Mouse (Mus musculus): Measurements from ENCODE around the gene Fosl1. TPM values are rescaled to one million over a fixed set of nuclear protein-coding genes. Genes with fewer than 3 reads are reported as not detected.

Fosl1 gene
- total RNA-seq, 2 experiments from 2014 or later = 0.57 TPM; not detected in 1

DNA sequence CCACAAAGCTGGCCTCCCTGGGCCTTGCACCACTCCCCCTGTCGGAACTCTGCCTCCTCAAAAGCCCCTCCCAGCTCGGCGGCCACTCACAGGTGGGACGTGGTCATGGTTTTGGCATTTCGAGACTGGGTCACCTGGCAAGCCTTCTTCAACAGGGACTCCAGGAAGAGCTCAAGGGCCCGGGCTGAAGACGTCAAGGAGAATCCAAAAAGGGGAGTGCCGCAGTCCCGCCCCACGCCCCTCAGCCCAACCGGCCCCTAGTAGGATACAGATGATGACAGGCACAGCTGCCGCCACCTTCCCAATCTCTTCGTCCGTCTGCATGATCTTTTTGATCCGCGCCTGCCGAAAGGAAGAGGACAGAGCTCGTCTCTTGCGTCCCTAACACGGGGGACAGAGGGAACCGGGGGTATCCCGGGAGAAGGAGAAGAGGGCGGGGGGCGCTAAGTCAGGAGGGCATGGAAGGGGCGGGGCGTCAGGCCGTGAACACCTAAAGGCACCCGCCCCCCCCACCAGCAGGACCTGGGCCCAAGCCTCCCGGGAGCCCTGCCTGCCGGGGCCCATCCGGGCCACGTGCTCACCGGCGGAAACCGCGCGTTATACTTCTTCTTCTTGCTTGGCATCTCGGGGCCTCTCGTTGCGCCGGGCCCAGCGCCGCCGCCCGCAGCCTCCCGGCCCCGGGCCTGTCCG, 23.1 kb upstream of the Fosl1 start:
- peak; percentile 36 for ATAC-seq (replicated peaks; ENCODE audit: poor library complexity, severe bottlenecking)

DNA sequence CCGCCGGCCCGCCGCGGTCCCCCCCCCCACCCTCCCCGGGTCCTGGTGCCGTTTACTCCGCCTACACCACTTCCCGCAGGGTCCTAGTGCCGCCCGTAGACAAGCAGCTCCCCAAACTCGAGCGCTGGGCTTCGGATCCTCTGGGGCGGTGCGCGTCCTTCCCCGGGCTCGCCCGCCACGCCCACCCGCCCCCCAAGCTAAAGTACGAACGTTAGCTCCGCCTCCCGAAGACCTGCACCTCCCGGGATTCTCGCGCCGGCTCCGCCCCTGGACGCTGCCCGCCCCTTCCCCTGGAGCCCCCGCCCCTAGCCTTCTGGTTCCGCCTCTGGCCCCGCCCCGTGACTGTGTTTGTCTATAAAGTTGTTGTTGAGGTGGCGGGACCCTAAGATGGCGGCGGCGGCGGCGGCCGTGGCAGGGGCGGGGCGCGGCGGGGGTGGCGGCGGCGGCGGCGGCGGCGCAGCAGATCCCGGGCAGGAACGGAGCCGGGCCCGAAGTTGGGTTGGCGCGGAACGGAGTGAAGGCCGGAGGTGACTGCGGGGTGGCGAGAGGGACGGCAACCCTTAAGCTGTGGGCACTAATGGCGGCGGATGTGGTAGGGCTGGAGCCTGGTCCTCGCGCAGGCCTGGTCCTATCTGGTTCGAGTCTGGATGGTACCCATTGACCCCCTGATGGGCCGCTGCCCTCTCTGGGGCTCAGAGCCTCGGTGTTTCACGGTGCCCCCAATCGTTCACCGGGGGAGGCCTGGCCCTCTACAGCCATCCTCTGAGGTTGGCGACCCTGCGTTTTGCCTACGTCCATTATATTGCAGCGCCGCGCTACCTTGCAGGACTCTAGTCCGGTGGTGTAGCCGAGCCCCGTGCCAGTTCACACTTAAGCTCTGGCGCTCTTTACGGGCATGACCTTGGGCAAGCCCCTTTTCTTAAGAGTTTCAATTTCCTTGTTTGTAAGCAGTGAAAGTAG, 22.3 kb upstream of the Fosl1 start, which contains the start of the genes Drap1 and AI837181:
TSS of gene Drap1 (minus strand) at position 198 of the 960 bp plus-strand sequence.
TSS of gene AI837181 (plus strand) at position 363 of the 960 bp plus-strand sequence.
- ATAC-seq (replicated peaks; ENCODE audit: poor library complexity, severe bottlenecking) = peak; percentile 84

DNA sequence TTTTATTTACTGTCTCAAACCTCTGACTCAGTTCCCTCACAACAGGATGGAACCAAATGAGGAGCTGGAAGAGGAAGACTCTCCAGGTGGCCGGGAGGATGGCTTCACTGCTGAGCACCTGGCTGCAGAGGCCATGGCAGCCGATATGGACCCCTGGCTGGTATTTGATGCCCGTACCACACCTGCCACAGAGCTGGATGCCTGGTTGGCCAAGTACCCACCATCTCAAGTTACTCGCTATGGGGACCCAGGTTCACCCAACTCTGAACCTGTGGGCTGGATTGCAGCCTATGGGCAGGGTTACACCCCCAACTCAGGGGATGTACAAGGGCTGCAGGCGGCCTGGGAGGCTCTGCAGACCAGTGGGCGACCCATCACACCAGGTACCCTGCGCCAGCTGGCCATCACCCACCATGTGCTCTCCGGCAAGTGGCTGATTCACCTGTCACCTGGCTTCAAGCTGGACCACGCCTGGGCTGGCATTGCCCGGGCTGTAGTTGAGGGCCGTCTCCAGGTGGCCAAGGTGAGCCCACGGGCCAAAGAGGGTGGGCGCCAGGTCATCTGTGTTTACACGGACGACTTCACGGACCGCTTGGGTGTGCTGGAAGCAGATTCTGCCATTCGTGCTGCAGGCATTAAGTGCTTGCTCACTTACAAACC, 21.3 kb upstream of the Fosl1 start:
- no peak for ATAC-seq (replicated peaks; ENCODE audit: poor library complexity, severe bottlenecking)

DNA sequence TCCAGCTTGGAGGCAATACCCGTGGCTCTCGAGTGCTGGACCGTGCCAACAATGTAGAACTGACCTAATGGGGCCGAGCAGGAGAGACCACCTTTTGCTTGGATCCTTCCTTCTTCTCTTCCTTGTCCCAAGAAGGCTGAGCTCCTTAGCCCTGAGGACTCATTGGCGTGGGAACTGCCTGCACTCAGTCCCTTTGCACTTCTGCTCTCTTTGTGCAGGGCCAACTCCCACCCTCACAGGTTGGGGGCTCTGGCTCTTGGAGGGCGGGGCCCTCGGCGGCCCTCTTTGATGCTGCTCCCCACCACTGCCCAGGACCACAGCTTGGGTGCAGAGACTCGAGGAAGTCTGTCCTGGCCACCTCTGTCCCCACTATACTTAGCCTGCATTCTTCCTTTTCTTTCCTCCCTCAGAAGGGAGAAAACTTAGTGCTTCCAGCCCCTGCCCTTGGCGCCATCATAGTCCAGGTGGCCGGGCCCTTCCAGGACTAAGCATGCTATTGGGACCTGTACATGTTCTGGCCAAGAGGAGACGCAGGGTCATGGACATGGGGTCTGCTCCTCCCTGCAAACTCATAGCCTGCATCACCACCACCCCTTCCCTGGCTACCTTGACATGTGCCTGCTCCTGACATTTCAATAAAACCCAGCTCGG, 20.6 kb upstream of the Fosl1 start:
- ATAC-seq (replicated peaks; ENCODE audit: poor library complexity, severe bottlenecking) = no peak

DNA sequence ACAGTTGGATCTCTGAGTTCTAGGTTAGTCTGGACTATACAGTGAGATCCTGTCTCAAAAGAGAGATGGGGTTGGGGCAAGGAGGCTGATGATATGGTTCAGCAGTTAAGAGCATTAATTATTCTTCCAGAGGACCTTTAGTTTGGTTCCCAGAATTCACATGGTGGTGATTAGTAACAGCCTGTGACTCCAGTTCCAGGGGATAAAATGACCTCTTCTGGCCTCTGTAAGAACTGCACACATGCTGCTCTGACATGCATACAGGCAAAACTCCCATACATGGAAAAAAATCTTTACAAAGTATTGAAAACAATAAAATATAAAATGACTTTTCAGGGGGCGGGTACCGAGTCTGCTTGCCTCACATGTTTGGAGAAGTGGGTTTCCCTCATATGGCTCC, 19.3 kb upstream of the Fosl1 start:
- ATAC-seq (replicated peaks; ENCODE audit: poor library complexity, severe bottlenecking) = no peak

DNA sequence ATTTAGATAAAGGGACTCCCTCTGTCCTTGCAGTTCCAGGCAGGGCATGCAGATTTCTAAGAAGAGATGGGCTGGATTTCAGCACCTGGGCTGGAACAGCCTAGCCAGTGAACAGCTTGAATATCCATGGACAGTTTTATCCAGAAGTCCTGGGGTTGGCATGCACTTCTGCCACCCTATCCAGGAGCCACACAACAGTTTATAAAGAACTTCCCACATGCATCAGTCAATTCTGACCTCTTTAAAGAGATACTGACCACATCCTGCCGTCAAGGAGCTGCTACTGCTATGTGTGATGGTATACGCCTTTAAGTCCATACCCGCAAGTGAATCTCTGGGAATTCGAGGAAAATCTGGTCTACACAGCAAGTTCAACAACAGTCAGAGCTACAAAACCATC, 18.1 kb upstream of the Fosl1 start:
- no peak for ATAC-seq (replicated peaks; ENCODE audit: poor library complexity, severe bottlenecking)

DNA sequence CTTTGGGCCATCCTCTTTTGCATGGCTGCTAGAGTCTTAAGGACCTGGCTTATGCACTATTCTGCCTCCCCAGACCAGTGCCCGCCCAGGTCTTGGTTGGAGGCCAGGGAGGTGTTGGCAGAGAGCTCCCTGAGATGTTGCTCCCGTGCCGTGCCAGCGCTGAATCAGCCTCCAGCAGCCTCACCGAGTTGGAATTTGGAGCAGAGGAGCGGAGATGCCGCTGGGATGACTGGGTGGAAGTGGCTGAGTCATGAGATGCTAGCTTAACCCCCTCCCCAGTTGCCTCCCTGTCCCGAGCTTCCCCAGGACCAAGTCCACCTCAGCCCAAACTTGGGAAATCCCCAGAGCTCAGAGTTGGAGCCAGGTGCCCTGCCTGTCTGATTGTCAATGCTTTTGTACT, 17.5 kb upstream of the Fosl1 start:
- no peak for ATAC-seq (replicated peaks; ENCODE audit: poor library complexity, severe bottlenecking)

DNA sequence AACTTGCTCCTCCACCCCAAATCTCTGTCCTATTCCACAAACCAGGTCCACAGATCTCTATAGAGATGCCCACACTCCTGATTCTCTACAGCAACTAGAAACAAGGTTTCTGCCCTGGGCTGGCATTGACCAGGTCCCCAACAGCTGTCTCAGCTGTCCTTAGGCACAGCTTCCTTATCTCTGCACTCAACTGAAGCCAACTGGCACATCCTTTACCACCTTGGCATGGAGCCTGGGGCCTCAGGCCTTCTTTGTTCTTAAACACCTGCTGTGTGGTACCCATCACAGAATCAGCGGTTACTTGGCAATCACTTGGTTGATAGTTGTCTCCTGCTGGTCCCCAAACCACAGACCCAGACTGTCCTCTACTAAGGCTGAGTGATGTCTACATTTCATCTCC, 16.9 kb upstream of the Fosl1 start:
- ATAC-seq (replicated peaks; ENCODE audit: poor library complexity, severe bottlenecking) = no peak

DNA sequence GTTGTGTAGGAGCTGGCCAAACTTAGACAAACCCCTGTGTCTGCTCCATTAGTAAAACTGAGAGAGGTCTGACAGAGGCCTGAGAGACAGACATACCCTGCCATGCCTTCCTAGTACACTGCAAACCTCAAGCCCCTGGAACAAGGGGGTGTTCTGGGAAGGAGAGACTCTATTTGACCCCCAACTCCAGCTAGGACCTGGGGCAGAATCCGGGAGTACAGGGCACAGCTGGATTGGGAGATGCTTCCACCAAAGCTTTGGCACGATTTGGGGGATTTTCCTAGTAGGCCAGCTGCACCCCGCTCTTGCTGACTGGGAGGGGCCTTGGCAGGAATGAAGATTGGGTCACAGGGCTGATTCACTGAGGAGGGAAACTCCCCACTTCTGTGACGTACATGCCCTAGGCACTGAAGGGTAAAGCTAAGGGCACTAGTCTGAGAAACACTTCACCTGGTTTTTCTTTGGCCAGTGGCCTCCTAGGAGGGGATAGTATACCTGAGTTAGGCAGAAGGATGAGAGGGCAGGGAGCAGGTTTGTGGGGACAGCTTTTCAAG, 15.4 kb upstream of the Fosl1 start:
- ATAC-seq (replicated peaks; ENCODE audit: poor library complexity, severe bottlenecking) = no peak

DNA sequence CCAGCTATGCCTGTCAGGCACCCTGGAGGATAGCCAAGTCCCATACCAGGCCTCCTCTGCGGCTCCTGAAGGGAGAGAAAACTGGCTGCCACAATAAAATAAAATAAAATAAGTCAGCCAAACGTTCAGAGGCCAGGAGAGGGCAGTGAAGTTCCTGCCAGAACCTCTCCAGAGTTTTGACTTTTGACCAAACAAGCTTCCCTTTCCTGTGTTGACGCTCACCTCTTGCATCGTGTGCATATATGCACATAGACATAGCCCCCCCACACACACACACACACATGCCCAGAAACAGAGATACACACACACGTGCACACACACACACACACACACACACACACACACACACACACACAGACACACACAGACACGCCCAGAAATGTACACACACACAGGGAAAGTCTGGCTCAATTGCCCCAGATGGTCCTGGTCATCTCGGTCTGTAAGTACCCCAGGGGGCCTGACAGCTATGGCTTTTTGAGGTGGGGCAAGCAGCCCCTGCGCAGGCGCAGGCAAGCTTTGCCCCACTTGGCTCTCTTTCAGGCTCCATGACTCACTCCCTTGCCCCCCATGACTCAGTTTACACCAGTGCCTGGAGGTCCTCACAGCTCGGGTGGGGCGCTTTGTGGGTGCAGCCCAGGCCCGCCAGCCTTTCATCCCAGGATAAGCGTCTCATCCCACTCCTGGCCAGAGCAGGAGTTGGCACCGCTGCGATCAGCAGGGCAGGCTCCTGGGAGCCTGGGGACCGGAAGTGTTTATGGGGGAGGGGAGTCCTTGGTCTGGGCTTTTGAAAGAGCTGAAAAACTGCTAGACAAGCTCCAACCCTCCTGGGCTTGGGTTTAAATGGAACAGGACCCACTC, 14.1 kb upstream of the Fosl1 start:
- peak; percentile 66 for ATAC-seq (replicated peaks; ENCODE audit: poor library complexity, severe bottlenecking)

DNA sequence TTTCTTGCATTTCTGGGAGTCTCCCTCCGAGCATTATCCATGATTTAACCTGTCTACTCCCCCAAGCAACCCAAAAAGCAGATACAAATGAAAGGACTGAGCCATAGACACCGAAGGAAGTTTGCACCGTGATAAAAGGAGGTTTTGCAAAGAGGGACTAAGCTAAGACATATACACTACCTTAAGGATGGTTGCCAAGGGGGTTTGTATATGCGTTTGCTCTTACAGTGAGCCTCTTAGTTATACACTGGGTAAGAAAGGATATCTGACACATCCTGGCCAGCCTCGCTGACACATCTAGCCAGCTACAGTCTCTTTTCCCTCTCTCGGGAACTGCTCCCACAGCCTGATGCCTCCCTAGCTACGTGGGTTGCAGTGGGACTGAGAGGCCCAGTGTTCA, 13.4 kb upstream of the Fosl1 start:
- ATAC-seq (replicated peaks; ENCODE audit: poor library complexity, severe bottlenecking) = no peak

DNA sequence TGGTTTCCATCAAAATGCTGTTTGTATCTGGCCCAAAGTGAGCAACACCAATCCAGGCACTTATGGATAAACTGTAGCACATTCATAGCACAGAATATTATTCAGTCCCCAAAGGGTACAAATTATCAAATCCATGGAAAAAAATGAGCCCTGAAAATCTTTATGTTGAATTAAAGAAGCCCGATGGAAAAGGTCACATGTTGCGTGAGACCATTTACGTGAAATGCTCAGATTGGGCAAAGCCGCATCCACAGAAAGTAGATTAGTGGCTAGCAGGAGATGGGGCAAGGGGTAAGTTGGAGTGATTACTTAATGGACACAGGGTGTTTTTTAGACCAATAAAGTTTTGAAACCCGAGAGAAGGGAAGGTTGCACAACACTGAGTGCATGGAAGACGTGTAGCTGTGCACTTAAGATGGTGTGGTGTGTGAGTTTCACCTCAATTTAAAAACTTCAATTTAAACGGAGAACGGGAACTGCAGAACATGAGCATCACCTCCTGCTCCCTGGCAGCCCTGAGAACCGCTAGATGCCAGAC, 2.9 kb upstream of the Fosl1 start:
- peak; percentile 70 for ATAC-seq (replicated peaks; ENCODE audit: poor library complexity, severe bottlenecking)

DNA sequence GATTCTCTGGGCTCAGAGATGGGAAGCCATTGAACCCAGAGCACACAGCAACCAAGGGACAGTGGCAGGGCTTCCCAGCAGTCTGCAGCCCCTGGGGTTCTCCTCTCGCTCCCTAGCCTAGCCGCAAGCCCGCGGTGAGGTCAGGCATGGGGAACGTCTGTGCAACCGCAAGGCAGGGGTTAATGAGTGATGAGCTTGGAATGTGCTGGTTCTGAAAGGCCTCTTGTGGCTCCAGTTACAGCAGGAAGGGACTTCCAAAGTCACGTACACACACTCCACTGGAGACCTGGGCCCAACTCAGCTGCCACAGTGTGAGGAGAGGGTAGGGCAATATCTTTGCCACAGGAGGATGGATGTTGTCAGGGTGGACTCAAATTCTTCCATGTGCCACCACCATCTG, 2.4 kb upstream of the Fosl1 start:
- no peak for ATAC-seq (replicated peaks; ENCODE audit: poor library complexity, severe bottlenecking)

DNA sequence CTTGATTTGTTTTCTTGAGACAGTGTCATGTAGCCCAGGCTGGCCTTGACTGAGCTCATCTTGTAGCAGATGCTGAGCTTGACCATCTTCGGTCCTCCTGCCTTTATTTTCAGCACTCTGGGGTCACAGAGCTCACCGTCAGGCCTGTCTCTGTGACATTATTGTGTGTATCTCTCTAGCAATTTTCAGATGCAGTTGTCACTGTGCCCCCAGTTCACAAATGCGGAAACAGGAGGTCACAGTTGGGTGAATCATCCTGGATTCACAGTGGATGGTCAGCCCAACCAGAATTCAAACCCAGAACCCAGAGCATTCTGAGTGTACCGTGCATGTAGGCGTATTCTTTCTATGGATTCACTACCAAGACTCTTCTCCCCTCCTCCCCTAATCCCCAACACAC, 1.6 kb upstream of the Fosl1 start:
- ATAC-seq (replicated peaks; ENCODE audit: poor library complexity, severe bottlenecking) = no peak

DNA sequence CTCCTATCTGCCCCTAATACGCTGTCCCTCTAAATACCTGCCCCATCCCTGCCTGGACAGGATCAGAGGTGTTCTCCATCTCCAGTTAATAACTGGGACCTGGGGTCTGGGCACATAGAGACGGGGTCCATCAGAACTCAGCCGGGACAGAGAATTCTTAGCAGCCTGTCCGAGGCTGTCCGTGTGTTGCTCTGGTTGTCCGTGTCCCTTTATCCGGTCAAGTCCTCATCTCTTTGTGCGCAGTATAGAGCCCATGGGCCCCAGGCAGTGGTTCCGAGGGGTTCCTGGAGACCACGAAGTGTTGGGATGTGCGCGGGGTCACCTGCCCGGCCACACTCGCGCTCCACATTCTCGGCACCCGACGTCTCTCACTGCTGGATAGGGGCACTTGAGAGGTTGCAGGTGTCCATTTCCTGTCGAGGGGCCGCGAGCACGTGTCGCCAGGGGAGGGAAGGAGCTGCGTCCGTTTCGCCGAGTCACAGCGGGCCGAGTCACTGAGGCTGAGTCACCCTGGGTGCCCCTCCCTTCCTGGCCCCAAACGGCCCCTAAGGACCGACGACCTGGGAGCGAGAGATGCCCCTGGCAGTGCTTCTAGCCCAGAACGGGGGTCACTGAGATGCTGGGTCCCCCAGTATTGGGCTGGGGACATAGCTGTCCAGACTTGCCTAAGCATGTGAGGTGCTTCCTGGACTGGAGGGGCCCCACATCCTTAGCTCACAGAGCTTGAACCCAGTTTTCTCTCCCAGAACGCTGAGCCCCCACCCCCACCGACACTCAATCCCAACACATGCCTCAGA, 1.2 kb downstream of the Fosl1 start:
- ATAC-seq (replicated peaks; ENCODE audit: poor library complexity, severe bottlenecking) = peak; percentile 57

DNA sequence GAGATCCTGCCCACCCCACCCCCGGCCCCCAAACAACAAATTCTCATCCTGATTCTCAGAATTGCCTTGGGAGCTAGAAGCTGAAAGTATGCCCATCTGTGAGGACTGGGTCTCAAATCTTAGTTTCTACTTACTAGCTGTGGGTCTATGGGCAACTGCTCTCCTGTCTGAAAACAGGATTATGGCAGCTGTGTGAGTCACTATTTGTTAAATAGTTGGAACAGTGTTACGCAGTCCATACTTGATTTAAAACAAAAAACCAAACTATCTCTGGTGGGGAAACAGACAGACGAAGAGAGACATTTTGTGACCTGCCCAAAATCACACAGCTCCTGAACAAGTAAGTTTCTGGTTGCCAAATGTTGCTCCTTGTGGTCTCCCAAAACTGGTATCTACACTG, 2.3 kb downstream of the Fosl1 start:
- no peak for ATAC-seq (replicated peaks; ENCODE audit: poor library complexity, severe bottlenecking)

DNA sequence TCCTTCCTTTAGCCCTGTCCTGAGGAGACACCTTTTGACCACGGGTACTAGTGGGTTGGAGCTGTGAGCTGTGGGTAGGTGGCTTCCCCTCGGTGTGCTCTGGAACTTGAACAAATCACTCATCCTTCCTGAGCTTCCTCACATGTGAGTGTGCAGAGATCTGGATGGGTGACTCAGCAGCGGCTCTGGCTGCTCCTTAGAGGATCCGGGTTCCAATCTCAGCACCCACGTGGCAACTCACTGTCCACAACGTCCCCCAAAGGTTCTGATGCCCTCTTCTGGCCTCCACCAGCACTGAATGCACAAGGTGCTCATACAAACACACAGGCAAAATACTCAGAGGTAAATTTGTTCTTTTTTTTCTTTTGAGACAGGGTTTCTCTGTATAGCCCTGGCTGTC, 4.4 kb downstream of the Fosl1 start:
- ATAC-seq (replicated peaks; ENCODE audit: poor library complexity, severe bottlenecking) = no peak

DNA sequence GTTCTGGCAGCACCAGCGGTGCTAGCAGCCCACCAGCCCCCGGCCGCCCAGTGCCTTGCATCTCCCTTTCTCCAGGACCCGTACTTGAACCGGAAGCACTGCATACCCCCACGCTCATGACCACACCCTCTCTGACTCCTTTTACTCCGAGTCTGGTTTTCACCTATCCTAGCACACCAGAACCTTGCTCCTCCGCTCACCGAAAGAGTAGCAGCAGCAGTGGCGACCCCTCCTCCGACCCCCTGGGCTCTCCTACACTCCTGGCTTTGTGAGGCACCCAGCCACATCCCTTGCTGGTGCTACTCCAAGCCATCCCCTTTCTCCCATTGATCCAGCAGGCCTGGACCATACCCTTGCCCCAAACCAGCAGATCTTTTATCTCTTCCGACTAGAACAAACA, 7.7 kb downstream of the Fosl1 start:
- ATAC-seq (replicated peaks; ENCODE audit: poor library complexity, severe bottlenecking) = no peak

Measured in granulocyte monocyte progenitor cell, adult 5-6 weeks (primary cell).